Mouse (Mus musculus): Measurements from ENCODE around the gene Upp1. TPM values are rescaled to one million over a fixed set of nuclear protein-coding genes. Genes with fewer than 3 reads are reported as not detected.

Gene Upp1
- polyA plus RNA-seq, 1 experiment = 10.1 TPM

GRCm38 (mm10) chr11:9116916-9117315, 987 bp upstream of the Upp1 start:
- TF ChIP-seq POLR2A (IDR thresholded peaks at IDR 0.05; ENCODE audit: insufficient read length, low read depth) = no peak
- no peak for TF ChIP-seq TCF3 (IDR thresholded peaks at IDR 0.05; ENCODE audit: insufficient read length, low read depth)
- TF ChIP-seq MYOD1 (IDR thresholded peaks at IDR 0.05; ENCODE audit: control insufficient read depth in 1 of 3, insufficient read length in 2 of 3, low read depth in 2 of 3) = no peak
- TF ChIP-seq MYOG (IDR thresholded peaks at IDR 0.05; ENCODE audit: control insufficient read depth in 1 of 3, insufficient read depth in 1 of 3, insufficient read length in 2 of 3, low read depth in 2 of 3) = no peak
- no peak for TF ChIP-seq SRF (IDR thresholded peaks at IDR 0.05; ENCODE audit: control insufficient read depth, insufficient read length, low read depth)
- TF ChIP-seq CEBPB (IDR thresholded peaks at IDR 0.05; ENCODE audit: insufficient read depth, poor library complexity, severe bottlenecking) = no peak
- TF ChIP-seq REST (IDR thresholded peaks at IDR 0.05; ENCODE audit: insufficient read depth, insufficient read length) = no peak
- no peak for TF ChIP-seq E2F4 (IDR thresholded peaks at IDR 0.05; ENCODE audit: insufficient read depth)
- no peak for TF ChIP-seq POLR2AphosphoS2 (IDR thresholded peaks at IDR 0.05; ENCODE audit: insufficient read length, low read depth)
- TF ChIP-seq MAX (IDR thresholded peaks at IDR 0.05; ENCODE audit: low read depth) = no peak
- TF ChIP-seq TCF12 (IDR thresholded peaks at IDR 0.05; ENCODE audit: insufficient read depth, poor library complexity, severe bottlenecking) = no peak
- no peak for TF ChIP-seq USF1 (IDR thresholded peaks at IDR 0.05; ENCODE audit: low read depth)
- Histone ChIP-seq H3K27me3 (ENCODE audit: control insufficient read depth, insufficient read depth, insufficient read length) (peaks cover 5% of the 10 kb centered on the region), H3K4me2 (ENCODE audit: low read depth) (peak overlapping the region; percentile 99), H3ac (ENCODE audit: control insufficient read depth, insufficient read length) (no peak overlapping the region), H3K4me3 (peak overlapping the region; percentile 32), H3K36me3 (ENCODE audit: control insufficient read depth, insufficient read depth) (no peaks in the 10 kb centered on the region), H3K79me2 (ENCODE audit: control insufficient read depth, insufficient read depth) (no peaks in the 10 kb centered on the region)

GRCm38 (mm10) chr11:9117358-9118049, 399 bp upstream of the Upp1 start:
- peak in 1 of 3 experiments; percentile 47 for TF ChIP-seq MYOG (IDR thresholded peaks at IDR 0.05; ENCODE audit: control insufficient read depth in 1 of 3, insufficient read depth in 1 of 3, insufficient read length in 2 of 3, low read depth in 2 of 3)
- no peak for TF ChIP-seq REST (IDR thresholded peaks at IDR 0.05; ENCODE audit: insufficient read depth, insufficient read length)
- peak in 2 of 3 experiments; percentile 9 to 56 for TF ChIP-seq MYOD1 (IDR thresholded peaks at IDR 0.05; ENCODE audit: control insufficient read depth in 1 of 3, insufficient read length in 2 of 3, low read depth in 2 of 3)
- H3K4me2 ChIP-seq (ENCODE audit: low read depth) = peak overlapping the region; percentile 99
- H3K27me3 ChIP-seq (ENCODE audit: control insufficient read depth, insufficient read depth, insufficient read length) = peaks cover 4% of the 10 kb centered on the region
- no peak overlapping the region for H3ac ChIP-seq (ENCODE audit: control insufficient read depth, insufficient read length)
- H3K36me3 ChIP-seq (ENCODE audit: control insufficient read depth, insufficient read depth) = no peaks in the 10 kb centered on the region
- no peaks in the 10 kb centered on the region for H3K79me2 ChIP-seq (ENCODE audit: control insufficient read depth, insufficient read depth)
- H3K4me3 ChIP-seq = peak overlapping the region; percentile 32

GRCm38 (mm10) chr11:9118421-9119121, 668 bp downstream of the Upp1 start:
- H3K27me3 ChIP-seq (ENCODE audit: control insufficient read depth, insufficient read depth, insufficient read length) = no peaks in the 10 kb centered on the region
- H3K79me2 ChIP-seq (ENCODE audit: control insufficient read depth, insufficient read depth) = no peaks in the 10 kb centered on the region
- TF ChIP-seq MYOD1 (IDR thresholded peaks at IDR 0.05; ENCODE audit: control insufficient read depth in 1 of 3, insufficient read length in 2 of 3, low read depth in 2 of 3) (peak in 1 of 3 experiments; percentile 8), TCF12 (IDR thresholded peaks at IDR 0.05; ENCODE audit: insufficient read depth, poor library complexity, severe bottlenecking) (no peak), MAX (IDR thresholded peaks at IDR 0.05; ENCODE audit: low read depth) (no peak), POLR2AphosphoS2 (IDR thresholded peaks at IDR 0.05; ENCODE audit: insufficient read length, low read depth) (no peak)
- peak overlapping the region; percentile 32 for H3K4me3 ChIP-seq
- H3ac ChIP-seq (ENCODE audit: control insufficient read depth, insufficient read length) = peak overlapping the region; percentile 9
- no peaks in the 10 kb centered on the region for H3K36me3 ChIP-seq (ENCODE audit: control insufficient read depth, insufficient read depth)
- peak overlapping the region; percentile 99 for H3K4me2 ChIP-seq (ENCODE audit: low read depth)

- H3K4me3 ChIP-seq = peak overlapping the region; percentile 32
- peak overlapping the region; percentile 99 for H3K4me2 ChIP-seq (ENCODE audit: low read depth)
- H3ac ChIP-seq (ENCODE audit: control insufficient read depth, insufficient read length) = no peak overlapping the region
- H3K36me3 ChIP-seq (ENCODE audit: control insufficient read depth, insufficient read depth) = no peaks in the 10 kb centered on the region
- H3K79me2 ChIP-seq (ENCODE audit: control insufficient read depth, insufficient read depth) = no peaks in the 10 kb centered on the region
- TF ChIP-seq POLR2AphosphoS2 (IDR thresholded peaks at IDR 0.05; ENCODE audit: insufficient read length, low read depth) (no peak), MAX (IDR thresholded peaks at IDR 0.05; ENCODE audit: low read depth) (no peak), USF1 (IDR thresholded peaks at IDR 0.05; ENCODE audit: low read depth) (no peak), MYOG (IDR thresholded peaks at IDR 0.05; ENCODE audit: control insufficient read depth in 1 of 3, insufficient read depth in 1 of 3, insufficient read length in 2 of 3, low read depth in 2 of 3) (no peak), TCF3 (IDR thresholded peaks at IDR 0.05; ENCODE audit: insufficient read length, low read depth) (no peak), TCF12 (IDR thresholded peaks at IDR 0.05; ENCODE audit: insufficient read depth, poor library complexity, severe bottlenecking) (no peak), REST (IDR thresholded peaks at IDR 0.05; ENCODE audit: insufficient read depth, insufficient read length) (no peak), SRF (IDR thresholded peaks at IDR 0.05; ENCODE audit: control insufficient read depth, insufficient read length, low read depth) (no peak), E2F4 (IDR thresholded peaks at IDR 0.05; ENCODE audit: insufficient read depth) (no peak), CEBPB (IDR thresholded peaks at IDR 0.05; ENCODE audit: insufficient read depth, poor library complexity, severe bottlenecking) (no peak), POLR2A (IDR thresholded peaks at IDR 0.05; ENCODE audit: insufficient read length, low read depth) (no peak)
- H3K27me3 ChIP-seq (ENCODE audit: control insufficient read depth, insufficient read depth, insufficient read length) = no peaks in the 10 kb centered on the region
Observed at GRCm38 (mm10) chr11:9119231-9120020, 1.5 kb downstream of the Upp1 start.

All from myocyte (in vitro differentiated cells).